ENCODE assay signal across 23 mouse cellular contexts in the genomic region with DNA sequence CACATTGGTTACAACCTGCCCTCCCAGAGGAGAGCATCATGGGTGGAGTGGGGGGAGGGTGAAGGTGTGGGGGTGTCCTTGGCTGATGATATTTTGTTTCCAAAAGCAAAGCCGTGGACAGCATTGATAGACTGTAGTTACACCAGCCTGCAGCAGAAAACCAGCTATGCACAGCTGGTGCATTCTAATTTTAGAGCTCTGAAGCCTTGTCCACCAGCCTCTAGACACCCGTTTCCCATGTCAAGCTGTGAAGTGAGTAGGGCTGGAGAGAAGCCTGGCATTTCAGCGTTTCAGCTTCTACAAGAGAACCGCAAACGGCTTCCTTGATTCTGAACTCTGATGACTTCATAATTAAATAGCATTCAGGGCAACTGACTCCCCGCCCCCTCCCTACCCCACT.
DNase-seq lines count a peak whose midpoint lies in the region; ATAC-seq and TF ChIP-seq lines count a peak whose summit lies in the region.
"Had no signal": no experiment of that assay in that cellular context is flagged by ENCODE, and none has a peak within 500 bp of the region (broad histone marks: within the 10 kb centered on the region; RNA-seq: fewer than 3 reads in every experiment).

No protein-coding gene starts in this region.

- 39% methylated on average over 6 of the region's 6 CpGs for WGBS in heart, embryonic 16.5 days
- WGBS in heart, embryonic 10.5 days, result 50% methylated on average over 6 of the region's 6 CpGs
- 77% methylated on average over 6 of the region's 6 CpGs for WGBS in liver, postnatal 0 days (ENCODE audit: insufficient replicate concordance)

- TF ChIP-seq EP300 in liver, postnatal 0 days (IDR thresholded peaks at IDR 0.05; ENCODE audit: low read depth), result no peak

- ATAC-seq in heart, embryonic 16.5 days (replicated peaks; ENCODE audit: extremely low read depth, insufficient read depth, low FRiP score), result peak; percentile 32; the same call in 1 of the 2 replicates
- ATAC-seq in liver, postnatal 0 days, result no peak
- ATAC-seq: Patski had no signal

- H3K27me3 ChIP-seq in heart, embryonic 16.5 days (ENCODE audit: control insufficient read depth, insufficient read depth, low read length), result no peaks in the 10 kb centered on the region
- H3K27me3 ChIP-seq in heart, embryonic 10.5 days (ENCODE audit: insufficient read depth, poor library complexity, severe bottlenecking), result no peaks in the 10 kb centered on the region
- no peaks in the 10 kb centered on the region for H3K27me3 ChIP-seq in liver, postnatal 0 days (ENCODE audit: insufficient read depth, low read length)
- H3K27me3 ChIP-seq: CH12.LX; embryonic facial prominence, embryonic 12.5 days; forebrain, embryonic 12.5 days; hindbrain, embryonic 15.5 days had no signal

- no peaks in the 10 kb centered on the region for H3K36me3 ChIP-seq in heart, embryonic 16.5 days (ENCODE audit: control insufficient read depth, insufficient read depth)
- no peaks in the 10 kb centered on the region for H3K36me3 ChIP-seq in heart, embryonic 10.5 days
- H3K36me3 ChIP-seq in liver, postnatal 0 days (replicated peaks; ENCODE audit: insufficient read depth, low read length), result no peaks in the 10 kb centered on the region
- H3K36me3 ChIP-seq: embryonic facial prominence, embryonic 12.5 days; forebrain, embryonic 12.5 days; G1E; hindbrain, embryonic 15.5 days had no signal

- H3K4me2 ChIP-seq in heart, embryonic 16.5 days (ENCODE audit: low read depth, low read length), result peak overlapping the region; percentile 43
- no peak overlapping the region for H3K4me2 ChIP-seq in liver, postnatal 0 days (ENCODE audit: low read depth, low read length)
- H3K4me2 ChIP-seq: embryonic facial prominence, embryonic 12.5 days; forebrain, embryonic 12.5 days; hindbrain, embryonic 15.5 days had no signal

- no peak for TF ChIP-seq CTCF in liver, postnatal 0 days (IDR thresholded peaks at IDR 0.05; ENCODE audit: low read depth)

- DNase-seq in heart, adult 11 months, result peak; percentile 36
- no peak for DNase-seq in heart, postnatal 25 days (ENCODE audit: low spot score)
- no peak for DNase-seq in heart, embryonic 10.5 days (ENCODE audit: low spot score)
- DNase-seq in right cerebral cortex, adult 18-20 months, result peak; percentile 10
- DNase-seq in right cerebral cortex, postnatal 10 days (ENCODE audit: low spot score in 2 of 2), result no peak
- DNase-seq in liver, postnatal 0 days, result no peak
- DNase-seq: adrenal gland, postnatal 36 days; B cell, adult 2 months; cerebellum, adult 11 months; gastrocnemius, postnatal 14 days; kidney, adult 2 months; layer of hippocampus, adult 9-11 months; lung, postnatal 36 days; midbrain, embryonic 14.5 days had no signal

- no peaks in the 10 kb centered on the region for H3K9me3 ChIP-seq in heart, embryonic 16.5 days (replicated peaks; ENCODE audit: control insufficient read depth, low read length)
- no peaks in the 10 kb centered on the region for H3K9me3 ChIP-seq in heart, embryonic 10.5 days
- H3K9me3 ChIP-seq in liver, postnatal 0 days (ENCODE audit: low read length), result no peaks in the 10 kb centered on the region
- H3K9me3 ChIP-seq: embryonic facial prominence, embryonic 12.5 days; forebrain, embryonic 12.5 days; G1E; hindbrain, embryonic 15.5 days had no signal

- intact Hi-C loops in heart, postnatal 25 days (cut with DNase I), result no loop called here

- H3K4me1 ChIP-seq in heart, embryonic 16.5 days (ENCODE audit: control insufficient read depth, insufficient read depth, low read length), result no peaks in the 10 kb centered on the region
- no peaks in the 10 kb centered on the region for H3K4me1 ChIP-seq in heart, embryonic 10.5 days
- H3K4me1 ChIP-seq in liver, postnatal 0 days (ENCODE audit: insufficient read depth), result no peaks in the 10 kb centered on the region
- H3K4me1 ChIP-seq: embryonic facial prominence, embryonic 12.5 days; forebrain, embryonic 12.5 days; hindbrain, embryonic 15.5 days had no signal

- peak overlapping the region; percentile 51 for H3K27ac ChIP-seq in heart, embryonic 16.5 days (ENCODE audit: low read length)
- H3K27ac ChIP-seq in heart, embryonic 10.5 days, result no peak overlapping the region
- no peak overlapping the region for H3K27ac ChIP-seq in liver, postnatal 0 days (ENCODE audit: low read depth)
- H3K27ac ChIP-seq: embryonic facial prominence, embryonic 12.5 days; forebrain, embryonic 12.5 days; hindbrain, embryonic 15.5 days; kidney, postnatal 0 days had no signal

- no peak overlapping the region for H3K9ac ChIP-seq in heart, embryonic 16.5 days (ENCODE audit: low read length)
- no peak overlapping the region for H3K9ac ChIP-seq in liver, postnatal 0 days (replicated peaks)
- H3K9ac ChIP-seq: embryonic facial prominence, embryonic 12.5 days; forebrain, embryonic 12.5 days; hindbrain, embryonic 15.5 days had no signal

- H3K4me3 ChIP-seq in heart, embryonic 16.5 days (ENCODE audit: low read length), result no peak overlapping the region
- no peak overlapping the region; the same call in 1 of the 2 replicates for H3K4me3 ChIP-seq in heart, embryonic 10.5 days
- H3K4me3 ChIP-seq in liver, postnatal 0 days (ENCODE audit: low read depth, low read length), result no peak overlapping the region
- H3K4me3 ChIP-seq: embryonic facial prominence, embryonic 12.5 days; erythroblast, embryonic 14.5 days; forebrain, embryonic 12.5 days; hindbrain, embryonic 15.5 days had no signal

Comparison
In these comparisons a context has a peak if more than half of its experiments do, and no peak if none do; other contexts are left out.
1. DNase-seq: peak in heart, adult 11 months (single experiment) and right cerebral cortex, adult 18-20 months (single experiment); none in heart, postnatal 25 days (single experiment), heart, embryonic 10.5 days (single experiment), right cerebral cortex, postnatal 10 days (0 of 2) and liver, postnatal 0 days (single experiment).